Mouse (Mus musculus) liver, postnatal 0 days (tissue): ENCODE data around the gene Sh2d4b.

ENCODE experiments used
- CTCF ChIP-seq: sonication (generic); IDR thresholded peaks from 2 replicates; pipeline ENCODE4 v1.5.1; 2016; ENCODE audit warnings: antibody characterized with exemption, low read depth
- EP300 ChIP-seq: IDR thresholded peaks from 2 replicates; pipeline ENCODE4 v1.6.1; 2016; ENCODE audit warnings: antibody characterized with exemption, low read depth, mild to moderate bottlenecking

DNA sequence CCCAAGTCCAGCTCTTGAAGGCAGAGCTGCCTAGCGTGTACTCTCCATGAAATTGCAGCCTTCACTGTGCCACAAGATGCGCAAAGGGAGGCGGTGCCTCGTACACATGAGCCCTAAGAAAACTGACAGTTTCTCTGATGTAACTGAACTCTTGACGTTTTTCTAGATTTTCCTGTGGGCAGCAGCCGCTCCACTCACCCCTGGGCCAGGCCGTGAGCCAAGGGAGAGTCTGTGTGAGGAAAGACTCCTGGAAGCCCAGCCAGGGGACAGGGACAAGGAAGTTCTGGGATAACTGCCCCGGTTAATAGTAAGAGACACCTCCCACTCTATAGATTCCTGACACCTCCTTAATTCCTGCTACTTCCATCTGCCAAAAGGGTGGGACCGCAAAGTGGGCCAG is 15.7 kb upstream of the Sh2d4b start:
- TF ChIP-seq CTCF (no peak), EP300 (no peak)
